Mouse (Mus musculus) cerebellum, adult 2 months (tissue): ENCODE measurements around the gene Hdac9.

ENCODE experiments used
- CTCF ChIP-seq: fragments of 200-500 bp; IDR thresholded peaks from 2 replicates; pipeline ENCODE4 v1.5.1; 2011; ENCODE audit warnings: low read depth, mild to moderate bottlenecking, control low read depth, low read length, moderate library complexity, borderline replicate concordance; ENCODE audit not compliant: insufficient read depth
- POLR2A ChIP-seq: fragments of 200-500 bp; IDR thresholded peaks from 2 replicates; pipeline ENCODE4 v1.6.1; 2011; ENCODE audit warnings: low read length, control low read depth, borderline replicate concordance; ENCODE audit not compliant: insufficient read depth

- TF ChIP-seq CTCF = no peak
- no peak for TF ChIP-seq POLR2A
These were observed 193.9 kb downstream of the Hdac9 start for GRCm38 (mm10) chr12:34722831-34723490.
